Mouse (Mus musculus): Measurements from ENCODE around the gene Tbc1d7.

- TF ChIP-seq CTCF (IDR thresholded peaks at IDR 0.05) (no peak), EP300 (IDR thresholded peaks at IDR 0.05) (no peak)
Observed at GRCm38 (mm10) chr13:43176676-43177075, 5.4 kb upstream of the Tbc1d7 start.

Measured in lung, postnatal 0 days (tissue).